Mouse (Mus musculus): Measurements from ENCODE around the gene Sptbn4. TPM values are rescaled to one million over a fixed set of nuclear protein-coding genes. Genes with fewer than 3 reads are reported as not detected.

Sptbn4 gene
- total RNA-seq, 2 experiments from 2014 or later = 89.6 to 105 TPM

DNA sequence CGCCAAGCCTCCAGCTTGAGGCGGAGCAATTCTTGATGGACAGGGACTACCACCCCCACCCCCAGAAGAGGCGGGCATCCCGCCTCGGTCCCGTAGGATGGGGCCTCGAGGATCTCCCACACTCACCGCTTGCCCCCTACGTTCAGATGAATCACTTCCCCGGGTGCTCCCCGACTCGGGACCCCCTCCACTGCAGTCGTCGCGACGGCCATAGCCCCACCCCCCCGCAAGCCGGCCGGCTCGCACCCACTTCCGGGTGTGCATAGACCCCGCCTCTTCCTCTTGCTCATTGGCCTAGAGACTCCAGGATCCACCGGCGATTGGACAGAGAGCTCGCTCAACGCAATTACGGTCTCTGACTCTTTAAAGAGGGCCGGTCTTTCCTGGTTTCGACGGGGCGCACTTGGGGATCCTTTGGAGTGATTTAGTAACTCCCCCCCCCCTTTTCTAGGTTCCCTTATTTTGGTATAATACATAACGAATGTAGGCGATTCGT lies 91.7 kb downstream of the Sptbn4 start, which contains the start of gene Shkbp1:
TSS of gene Shkbp1 (minus strand) at position 275 of the 496 bp plus-strand sequence.
- DNase-seq (ENCODE audit: low spot score in 2 of 2) = peak; percentile 84 to 86

- no peak for DNase-seq (ENCODE audit: low spot score in 2 of 2)
These were observed 92.2 kb downstream of the Sptbn4 start for GRCm38 (mm10) chr7:27355261-27355660.

DNA sequence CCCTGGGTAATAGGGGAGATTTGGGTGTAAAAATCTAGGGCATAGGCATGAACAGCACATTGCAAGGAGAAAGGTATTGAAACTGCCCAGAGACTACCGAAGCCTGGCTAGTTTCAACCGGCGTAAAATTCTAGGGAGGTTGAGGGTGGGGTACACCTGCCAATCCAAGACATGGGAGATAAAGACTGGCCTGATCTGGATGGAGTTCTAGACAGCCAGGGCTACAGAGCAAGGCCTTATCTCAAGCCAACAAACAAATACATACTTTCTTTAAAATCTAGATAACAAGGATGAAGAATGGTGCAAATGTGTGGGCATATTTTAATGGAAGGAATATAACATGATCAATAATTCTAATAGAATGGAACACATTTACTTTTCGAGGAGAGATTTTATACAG lies 92.7 kb downstream of the Sptbn4 start:
- DNase-seq (ENCODE audit: low spot score in 2 of 2) = no peak

- no peak for DNase-seq (ENCODE audit: low spot score in 2 of 2)
These were observed 93.3 kb downstream of the Sptbn4 start for GRCm38 (mm10) chr7:27354144-27354543.

GRCm38 (mm10) chr7:27345444-27345843 lies 102.0 kb downstream of the Sptbn4 start:
- no peak for DNase-seq (ENCODE audit: low spot score in 2 of 2)

GRCm38 (mm10) chr7:27342595-27342994 lies 104.9 kb downstream of the Sptbn4 start:
- DNase-seq (ENCODE audit: low spot score in 2 of 2) = no peak

DNA sequence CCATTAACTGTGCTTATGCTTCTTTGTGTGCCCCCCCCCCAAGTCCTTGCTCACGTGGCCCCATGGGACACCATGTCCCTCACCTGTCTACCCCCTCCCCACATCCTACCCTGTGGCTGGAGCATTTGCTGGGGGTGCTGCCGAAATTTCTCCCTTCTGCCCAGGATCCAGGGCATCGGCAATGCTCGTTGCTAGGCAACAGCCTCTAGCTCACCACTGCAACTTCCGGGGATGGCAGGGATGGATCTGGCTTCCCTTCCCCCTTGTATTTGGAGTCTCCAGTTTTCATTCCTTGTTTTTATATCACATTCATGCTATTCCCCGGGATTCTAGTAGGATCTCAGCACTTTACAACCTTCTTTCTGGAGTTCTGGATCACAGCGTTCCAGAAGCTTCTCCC lies 108.0 kb downstream of the Sptbn4 start:
- no peak for DNase-seq (ENCODE audit: low spot score in 2 of 2)

DNA sequence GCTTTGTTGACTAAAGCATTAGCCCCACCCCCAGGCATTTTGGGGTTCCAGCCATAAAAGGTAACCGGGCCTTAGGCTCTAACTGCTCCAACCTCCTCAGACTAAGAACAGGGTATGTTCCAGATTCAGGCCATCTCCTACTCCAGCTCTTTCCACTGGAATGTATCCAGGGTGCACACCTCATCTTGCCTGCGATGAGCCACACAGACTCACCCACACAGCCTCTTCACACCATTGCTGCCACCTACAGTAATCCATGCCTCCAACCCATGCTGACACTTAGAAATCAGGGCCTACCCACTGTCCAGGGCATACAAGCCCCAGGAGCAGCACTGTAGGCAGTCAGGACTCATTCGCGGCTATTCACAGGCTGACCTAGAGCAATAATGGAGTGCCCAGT lies 108.4 kb downstream of the Sptbn4 start:
- DNase-seq (ENCODE audit: low spot score in 2 of 2) = no peak

DNA sequence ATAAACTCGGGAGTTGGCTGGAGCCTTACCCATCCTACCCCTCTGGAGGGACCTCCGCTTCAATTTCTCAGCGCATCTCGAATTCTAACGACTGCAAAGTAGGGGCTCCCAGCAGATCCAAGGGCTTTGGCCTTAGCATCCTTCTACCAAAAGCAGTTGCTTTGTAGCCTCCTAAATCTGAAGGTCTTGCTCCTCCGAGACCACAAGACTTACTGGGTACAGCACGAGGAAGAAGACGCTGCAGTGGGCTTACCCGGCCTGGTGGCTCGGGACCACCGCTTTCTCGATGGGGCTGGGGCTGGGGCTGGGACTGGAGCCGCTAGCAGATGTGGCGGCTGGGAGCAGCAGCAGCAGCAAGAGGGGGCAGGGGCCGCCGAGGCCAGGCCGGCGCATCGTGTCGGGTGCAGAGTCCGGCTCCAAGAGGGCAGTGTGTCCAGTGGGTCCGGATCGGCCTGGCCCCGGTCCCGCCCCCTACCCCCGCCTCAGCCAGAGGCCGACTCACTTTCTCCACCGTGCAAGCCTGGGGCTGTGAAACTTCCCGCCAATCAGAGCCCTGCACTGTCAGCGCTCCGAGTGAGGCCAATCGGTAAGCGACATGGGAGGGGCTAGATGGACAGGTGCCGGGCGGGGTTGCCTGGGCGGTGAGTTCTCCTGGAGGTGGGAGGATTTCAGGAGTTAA lies 110.2 kb downstream of the Sptbn4 start, which contains the start of gene Ltbp4:
TSS of gene Ltbp4 (minus strand) at position 518 of the 679 bp plus-strand sequence.
- DNase-seq (ENCODE audit: low spot score in 2 of 2) = no peak

DNA sequence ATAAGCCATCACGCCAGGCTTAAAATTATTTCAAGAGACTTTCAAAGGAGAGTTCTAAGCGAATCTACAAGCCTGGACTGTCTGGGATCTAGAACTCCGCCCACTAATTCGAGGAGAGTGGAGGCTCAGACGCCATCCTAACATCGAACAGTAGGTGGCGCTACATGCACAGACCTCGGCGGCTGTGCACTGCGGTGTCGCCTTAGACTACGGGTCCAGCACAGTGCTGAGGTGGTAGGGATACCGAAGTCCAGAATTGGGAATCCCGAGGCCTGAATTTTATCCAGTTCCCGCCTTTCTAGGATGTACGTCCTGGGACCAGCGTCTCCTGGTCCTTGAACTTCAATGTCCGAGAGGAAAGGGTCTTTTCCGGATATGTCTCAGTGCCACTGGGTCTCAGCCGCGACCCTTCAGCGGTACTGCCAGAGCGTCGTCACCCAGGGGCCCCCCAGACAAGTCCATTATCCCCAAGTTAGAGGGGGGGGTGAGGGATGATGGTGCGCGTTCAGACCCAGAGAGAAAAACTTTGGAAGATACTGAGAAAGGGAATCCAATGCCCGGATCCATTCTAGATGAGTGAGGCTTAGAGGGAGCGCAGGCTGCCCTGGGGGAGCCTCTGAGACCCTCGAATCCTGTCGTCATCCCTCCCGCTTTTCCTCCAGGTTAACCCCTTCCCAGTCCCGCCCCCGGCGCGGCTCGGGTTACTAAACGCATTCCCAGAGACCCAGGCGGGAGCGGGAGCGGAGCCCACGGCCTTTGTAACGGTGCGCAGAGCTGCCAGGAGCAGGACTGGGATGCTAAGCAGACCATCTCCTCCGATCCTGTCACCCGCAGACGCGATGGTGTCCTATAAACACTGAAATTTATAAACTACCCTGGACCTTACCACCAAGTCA lies 111.3 kb downstream of the Sptbn4 start:
- DNase-seq (ENCODE audit: low spot score in 2 of 2) = peak; percentile 95 to 96

DNA sequence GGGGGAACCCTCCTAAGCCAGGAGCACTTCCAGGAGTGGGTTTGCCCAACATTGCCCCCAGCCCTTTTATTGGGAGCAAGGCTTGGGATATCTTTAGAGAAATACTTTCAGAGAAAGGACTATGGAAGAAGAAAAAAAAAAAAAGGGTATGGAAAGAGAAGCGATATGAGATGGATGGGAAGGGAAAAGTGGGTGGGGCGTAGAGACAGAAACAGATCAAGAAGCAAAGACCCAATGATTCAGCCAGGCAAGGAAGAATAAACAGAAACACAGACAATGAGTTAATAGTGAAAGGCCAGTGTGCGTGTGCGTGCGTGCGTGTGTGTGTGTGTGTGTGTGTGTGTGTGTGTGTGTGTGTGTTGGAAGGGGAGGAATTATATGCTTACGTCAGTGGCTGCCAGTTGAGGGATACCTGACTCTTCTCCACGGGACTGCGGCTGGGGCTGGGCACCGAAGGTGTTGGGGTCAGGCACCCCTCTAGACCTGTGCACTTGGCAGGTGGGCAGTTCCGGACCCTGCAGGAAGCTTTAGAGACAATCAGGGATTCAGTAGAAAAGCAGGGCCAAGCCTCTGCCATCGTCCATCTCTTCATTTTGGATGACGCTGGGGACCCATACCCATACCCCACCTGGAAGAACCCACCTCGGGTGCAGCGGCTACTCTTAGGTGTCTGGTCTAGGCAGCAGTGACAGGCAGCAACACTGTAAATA lies 112.3 kb downstream of the Sptbn4 start:
- DNase-seq (ENCODE audit: low spot score in 2 of 2) = no peak

DNA sequence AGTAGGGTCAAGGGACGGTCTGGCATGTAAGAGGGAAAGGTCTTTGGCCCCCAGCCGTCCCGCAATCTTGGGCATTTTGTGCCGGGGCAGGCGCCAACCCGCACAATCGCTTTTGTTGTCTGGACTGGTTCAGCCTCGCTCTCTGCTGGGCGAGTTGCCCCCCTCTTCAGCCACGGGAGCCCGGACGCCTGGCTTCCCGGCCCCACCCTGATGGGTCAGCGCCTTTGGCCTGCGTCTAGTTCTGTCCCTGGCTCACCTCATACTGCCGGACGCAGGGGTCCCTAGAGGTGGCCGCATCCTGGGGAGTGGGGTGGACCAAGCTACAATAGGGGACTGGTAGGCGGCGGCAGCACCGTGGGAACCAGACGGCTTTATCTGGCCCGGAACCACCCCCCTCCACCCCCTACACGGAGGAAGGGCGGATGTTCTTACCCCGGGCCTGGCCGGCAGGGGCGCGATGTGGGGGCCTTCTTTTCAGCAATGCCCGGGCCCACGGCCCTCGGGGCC lies 113.0 kb downstream of the Sptbn4 start:
- no peak for DNase-seq (ENCODE audit: low spot score in 2 of 2)

DNA sequence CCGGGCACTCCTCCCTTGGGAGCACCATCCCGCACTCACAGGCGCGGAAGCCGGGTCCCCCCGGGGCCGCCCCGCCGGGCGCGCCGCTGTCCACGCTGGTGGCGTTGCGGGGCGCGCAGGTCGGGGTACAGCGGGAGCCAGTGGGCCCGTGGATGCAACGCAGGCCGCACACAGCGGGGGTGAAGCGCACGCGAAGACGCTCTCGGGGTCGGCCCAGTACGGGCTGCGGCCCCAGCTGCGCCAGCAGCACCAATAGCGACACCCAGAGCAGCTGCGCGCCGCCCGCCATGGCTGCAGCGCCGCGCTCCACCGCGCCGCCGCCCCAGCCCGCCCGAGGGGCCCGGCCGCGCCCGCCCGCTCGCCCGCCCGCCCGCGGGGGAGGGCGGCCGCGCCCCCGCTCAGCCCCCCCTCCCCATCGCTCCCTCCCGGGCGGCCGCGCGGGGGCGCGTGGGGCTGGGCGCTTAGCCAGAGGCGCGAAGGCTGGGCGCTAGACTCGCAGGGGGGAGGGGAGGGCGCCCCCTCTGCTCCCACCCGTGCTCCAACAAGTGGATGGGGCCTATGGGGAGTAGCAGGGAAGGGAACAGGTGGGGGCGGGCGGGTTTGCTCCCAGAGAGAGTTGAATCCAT lies 114.1 kb downstream of the Sptbn4 start:
- DNase-seq (ENCODE audit: low spot score in 2 of 2) = no peak

- peak; percentile 80 to 82 for DNase-seq (ENCODE audit: low spot score in 2 of 2)
These were observed 114.9 kb downstream of the Sptbn4 start for GRCm38 (mm10) chr7:27332353-27333199.

DNA sequence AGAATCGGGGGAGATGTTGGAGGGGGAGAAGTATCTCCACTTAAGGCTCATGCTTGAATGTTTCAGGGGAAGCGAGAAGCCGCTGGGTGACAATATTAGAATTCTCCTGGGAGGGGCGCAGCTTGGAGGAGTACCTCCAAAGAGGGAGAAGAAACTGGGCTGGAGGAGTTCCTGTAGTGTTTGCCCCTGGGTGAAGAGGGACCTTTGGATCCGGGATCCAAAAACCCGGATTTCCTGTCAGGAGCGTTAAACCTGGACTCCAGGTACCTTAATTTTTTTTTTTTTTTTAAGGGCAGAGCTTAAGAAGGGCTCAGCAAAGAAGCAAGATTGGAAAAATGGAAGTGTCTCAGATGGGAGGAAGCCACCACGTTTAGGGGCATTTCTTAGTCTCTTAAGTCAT lies 115.6 kb downstream of the Sptbn4 start:
- DNase-seq (ENCODE audit: low spot score in 2 of 2) = no peak

DNA sequence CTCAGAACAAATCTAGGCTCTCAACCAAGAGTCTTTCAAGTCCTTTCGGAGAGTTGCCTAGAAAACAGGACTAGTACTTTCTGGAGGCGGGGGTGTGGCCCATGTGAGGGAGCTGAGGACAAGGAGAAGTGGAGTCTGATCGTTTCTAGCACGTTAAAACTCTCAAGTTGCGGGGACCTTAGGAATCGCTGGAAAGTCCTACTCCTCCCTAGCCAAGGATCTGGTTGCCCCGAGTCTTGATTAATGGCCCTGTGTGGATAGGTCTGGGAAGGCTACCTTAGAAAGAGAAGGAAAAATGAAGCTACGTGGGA lies 116.0 kb downstream of the Sptbn4 start:
- no peak for DNase-seq (ENCODE audit: low spot score in 2 of 2)

- peak; percentile 65 to 69 for DNase-seq (ENCODE audit: low spot score in 2 of 2)
These were observed 116.6 kb downstream of the Sptbn4 start for GRCm38 (mm10) chr7:27330709-27331540.

DNA sequence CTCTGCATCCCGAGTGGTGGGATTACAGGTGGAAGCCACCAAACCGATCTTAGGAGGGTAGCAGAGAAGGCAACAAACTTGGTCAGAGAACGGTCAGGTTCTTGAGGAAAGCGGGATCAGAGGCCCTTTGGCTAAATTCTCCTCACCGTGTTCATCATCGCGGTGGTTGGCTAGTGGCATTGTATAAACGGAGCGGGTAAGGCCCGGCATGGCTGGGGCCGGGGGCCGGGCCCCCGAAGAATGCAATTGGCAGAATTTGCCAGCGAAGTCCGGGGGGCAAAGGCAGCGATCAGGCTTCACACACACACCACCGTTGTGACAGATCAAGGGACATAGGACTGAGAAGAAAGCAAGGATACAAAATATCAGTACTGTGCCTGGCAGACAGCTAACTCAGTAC lies 117.5 kb downstream of the Sptbn4 start:
- DNase-seq (ENCODE audit: low spot score in 2 of 2) = no peak

GRCm38 (mm10) chr7:27329326-27329947 lies 118.0 kb downstream of the Sptbn4 start:
- DNase-seq (ENCODE audit: low spot score in 2 of 2) = peak; percentile 88 to 90
